Mouse (Mus musculus): ENCODE data around the gene Pomt1. TPM values are rescaled to one million over a fixed set of nuclear protein-coding genes. Genes with fewer than 3 reads are reported as not detected.

The Pomt1 gene
- polyA plus RNA-seq, 1 experiment from 2014 or later, result 9.2 TPM

- Histone ChIP-seq H3K9me3 (ENCODE audit: control insufficient read depth) (no peaks in the 10 kb centered on the region), H3K4me2 (replicated peaks; ENCODE audit: low read depth) (no peak overlapping the region), H3K27me3 (replicated peaks; ENCODE audit: control insufficient read depth, insufficient read depth, low read length) (no peaks in the 10 kb centered on the region), H3K36me3 (ENCODE audit: control insufficient read depth, insufficient read depth) (peaks cover 67% of the 10 kb centered on the region), H3K4me3 (ENCODE audit: low read depth, low read length) (no peak overlapping the region), H3K4me1 (replicated peaks; ENCODE audit: control insufficient read depth, insufficient read depth, low read length) (peaks cover 3% of the 10 kb centered on the region; the same call in 1 of the 2 replicates), H3K9ac (ENCODE audit: low read depth, low read length) (no peak overlapping the region), H3K27ac (ENCODE audit: low read depth, low read length) (no peak overlapping the region)
- ATAC-seq, result no peak
- TF ChIP-seq CTCF (IDR thresholded peaks at IDR 0.05; ENCODE audit: low read depth), result no peak
- WGBS, result 69% methylated on average over 11 of the region's 11 CpGs
These were observed 19.9 kb downstream of the Pomt1 start for GRCm38 (mm10) chr2:32256273-32256672.

GRCm38 (mm10) chr2:32258887-32259533 is 22.6 kb downstream of the Pomt1 start:
- Histone ChIP-seq H3K4me3 (ENCODE audit: low read depth, low read length) (peak overlapping the region; percentile 77), H3K27me3 (replicated peaks; ENCODE audit: control insufficient read depth, insufficient read depth, low read length) (no peaks in the 10 kb centered on the region), H3K4me2 (replicated peaks; ENCODE audit: low read depth) (peak overlapping the region; percentile 71), H3K9ac (ENCODE audit: low read depth, low read length) (peak overlapping the region; percentile 73), H3K27ac (ENCODE audit: low read depth, low read length) (peak overlapping the region; percentile 78), H3K9me3 (ENCODE audit: control insufficient read depth) (no peaks in the 10 kb centered on the region), H3K4me1 (replicated peaks; ENCODE audit: control insufficient read depth, insufficient read depth, low read length) (peaks cover 3% of the 10 kb centered on the region; the same call in 1 of the 2 replicates), H3K36me3 (ENCODE audit: control insufficient read depth, insufficient read depth) (peaks cover 40% of the 10 kb centered on the region)
- ATAC-seq, result peak; percentile 70
- no peak for TF ChIP-seq CTCF (IDR thresholded peaks at IDR 0.05; ENCODE audit: low read depth)
- 22% methylated on average over 6 of the region's 6 CpGs for WGBS

- TF ChIP-seq CTCF (IDR thresholded peaks at IDR 0.05; ENCODE audit: low read depth), result 0 out of 2 replicates have a peak, but pooled peaks have one; percentile 3
- under 1% methylated on average over 58 of the region's 59 CpGs for WGBS
- ATAC-seq, result peak; percentile 86
These were observed 23.4 kb downstream of the Pomt1 start, which contains the start of gene Uck1 for GRCm38 (mm10) chr2:32259657-32260417. TSS of gene Uck1 (minus strand) at chr2:32260159.

GRCm38 (mm10) chr2:32260635-32261034 is 24.2 kb downstream of the Pomt1 start:
- Histone ChIP-seq H3K4me3 (ENCODE audit: low read depth, low read length) (no peak overlapping the region), H3K4me1 (replicated peaks; ENCODE audit: control insufficient read depth, insufficient read depth, low read length) (0 out of 2 replicates have a peak, but pooled peaks cover 3% of the 10 kb centered on the region), H3K4me2 (replicated peaks; ENCODE audit: low read depth) (peak overlapping the region; percentile 71), H3K9me3 (ENCODE audit: control insufficient read depth) (no peaks in the 10 kb centered on the region), H3K36me3 (ENCODE audit: control insufficient read depth, insufficient read depth) (peaks cover 30% of the 10 kb centered on the region), H3K27me3 (replicated peaks; ENCODE audit: control insufficient read depth, insufficient read depth, low read length) (no peaks in the 10 kb centered on the region), H3K9ac (ENCODE audit: low read depth, low read length) (no peak overlapping the region), H3K27ac (ENCODE audit: low read depth, low read length) (no peak overlapping the region)
- 41% methylated on average over 4 of the region's 4 CpGs for WGBS
- TF ChIP-seq CTCF (IDR thresholded peaks at IDR 0.05; ENCODE audit: low read depth), result peak; percentile 67
- ATAC-seq, result no peak

More at GRCm38 (mm10) chr2:32259657-32260417, 23.4 kb downstream of the Pomt1 start, which contains the start of gene Uck1:
- H3K27ac ChIP-seq (ENCODE audit: low read depth, low read length), result peak within 1 kb of the TSS; percentile 78
- H3K4me2 ChIP-seq (replicated peaks; ENCODE audit: low read depth), result peak within 1 kb of the TSS; percentile 71
- H3K4me3 ChIP-seq (ENCODE audit: low read depth, low read length), result peak within 1 kb of the TSS; percentile 77
- H3K4me1 ChIP-seq (replicated peaks; ENCODE audit: control insufficient read depth, insufficient read depth, low read length), result 0 out of 2 replicates have a peak, but pooled peaks cover 3% of the 10 kb centered on the region
- peaks cover 32% of the 10 kb centered on the region for H3K36me3 ChIP-seq (ENCODE audit: control insufficient read depth, insufficient read depth)
- peak within 1 kb of the TSS; percentile 73 for H3K9ac ChIP-seq (ENCODE audit: low read depth, low read length)
- no peaks in the 10 kb centered on the region for H3K27me3 ChIP-seq (replicated peaks; ENCODE audit: control insufficient read depth, insufficient read depth, low read length)
- no peaks in the 10 kb centered on the region for H3K9me3 ChIP-seq (ENCODE audit: control insufficient read depth)

- 54% methylated on average over 3 of the region's 3 CpGs for WGBS
- no peaks in the 10 kb centered on the region for H3K4me1 ChIP-seq (replicated peaks; ENCODE audit: control insufficient read depth, insufficient read depth, low read length)
- H3K27ac ChIP-seq (ENCODE audit: low read depth, low read length), result no peak overlapping the region
- no peak overlapping the region for H3K4me2 ChIP-seq (replicated peaks; ENCODE audit: low read depth)
- ATAC-seq, result 0 out of 2 replicates have a peak, but pooled peaks have one; percentile 33
- H3K9me3 ChIP-seq (ENCODE audit: control insufficient read depth), result no peaks in the 10 kb centered on the region
- H3K4me3 ChIP-seq (ENCODE audit: low read depth, low read length), result no peak overlapping the region
- peaks cover 36% of the 10 kb centered on the region for H3K36me3 ChIP-seq (ENCODE audit: control insufficient read depth, insufficient read depth)
- no peak overlapping the region for H3K9ac ChIP-seq (ENCODE audit: low read depth, low read length)
- peak; percentile 48 for TF ChIP-seq CTCF (IDR thresholded peaks at IDR 0.05; ENCODE audit: low read depth)
- H3K27me3 ChIP-seq (replicated peaks; ENCODE audit: control insufficient read depth, insufficient read depth, low read length), result no peaks in the 10 kb centered on the region
These were observed 39.4 kb downstream of the Pomt1 start for GRCm38 (mm10) chr2:32275823-32276222.

- 81% methylated on average over 2 of the region's 2 CpGs for WGBS
- no peak overlapping the region for H3K9ac ChIP-seq (ENCODE audit: low read depth, low read length)
- H3K27ac ChIP-seq (ENCODE audit: low read depth, low read length), result no peak overlapping the region
- H3K9me3 ChIP-seq (ENCODE audit: control insufficient read depth), result no peaks in the 10 kb centered on the region
- TF ChIP-seq CTCF (IDR thresholded peaks at IDR 0.05; ENCODE audit: low read depth), result no peak
- H3K27me3 ChIP-seq (replicated peaks; ENCODE audit: control insufficient read depth, insufficient read depth, low read length), result no peaks in the 10 kb centered on the region
- H3K4me1 ChIP-seq (replicated peaks; ENCODE audit: control insufficient read depth, insufficient read depth, low read length), result no peaks in the 10 kb centered on the region
- peaks cover 46% of the 10 kb centered on the region for H3K36me3 ChIP-seq (ENCODE audit: control insufficient read depth, insufficient read depth)
- H3K4me2 ChIP-seq (replicated peaks; ENCODE audit: low read depth), result no peak overlapping the region
- H3K4me3 ChIP-seq (ENCODE audit: low read depth, low read length), result no peak overlapping the region
- ATAC-seq, result no peak
These were observed 45.9 kb downstream of the Pomt1 start for GRCm38 (mm10) chr2:32282289-32282688.
